Mouse (Mus musculus): ENCODE data around the gene Crbn. TPM values are rescaled to one million over a fixed set of nuclear protein-coding genes. Genes with fewer than 3 reads are reported as not detected.

The Crbn gene
- polyA plus RNA-seq, 1 experiment: 11.6 TPM

DNA sequence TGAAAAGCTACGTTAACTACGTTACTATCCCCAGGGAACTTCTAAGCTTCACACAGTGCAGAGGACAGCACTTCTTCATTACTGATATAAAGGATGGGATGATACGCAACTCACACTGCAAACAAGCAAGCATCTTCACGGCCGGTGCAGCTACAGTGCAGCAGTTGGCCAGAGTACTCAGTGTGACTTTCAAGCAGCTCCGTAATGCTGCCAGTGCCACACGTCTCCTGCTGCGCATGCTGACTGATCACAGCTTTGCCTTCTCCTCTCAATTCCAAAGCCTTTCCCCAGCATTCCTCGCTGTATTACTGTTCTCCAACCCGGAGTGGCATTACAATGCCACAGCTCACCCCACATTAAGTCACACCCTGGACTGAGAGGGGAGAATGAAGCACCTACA, 6.3 kb downstream of the Crbn start:
- Histone ChIP-seq H3K27me3 (ENCODE audit: control insufficient read depth, insufficient read depth, low read length) (no peaks in the 10 kb centered on the region), H3K4me3 (ENCODE audit: control insufficient read depth, insufficient read depth, low read length) (peak overlapping the region; percentile 33), H3K4me1 (replicated peaks; ENCODE audit: control insufficient read depth, insufficient read depth, low read length) (peaks cover 9% of the 10 kb centered on the region), H3K36me3 (ENCODE audit: control insufficient read depth, insufficient read depth, low read length) (peaks cover 17% of the 10 kb centered on the region), H3K27ac (ENCODE audit: control insufficient read depth, insufficient read depth, low read length) (peak overlapping the region; percentile 79)
- WGBS: 77% methylated on average over 10 of the region's 10 CpGs
- no peak for TF ChIP-seq POLR2A (IDR thresholded peaks at IDR 0.05; ENCODE audit: control insufficient read depth, extremely low read depth, insufficient read depth, low read length, poor library complexity)
- TF ChIP-seq CTCF (IDR thresholded peaks at IDR 0.05; ENCODE audit: borderline replicate concordance, control insufficient read depth, extremely low read depth, insufficient read depth, low read length, poor library complexity): no peak
- DNase-seq: no peak

- 61% methylated on average over 7 of the region's 7 CpGs for WGBS
- H3K27me3 ChIP-seq (ENCODE audit: control insufficient read depth, insufficient read depth, low read length): no peaks in the 10 kb centered on the region
- TF ChIP-seq CTCF (IDR thresholded peaks at IDR 0.05; ENCODE audit: borderline replicate concordance, control insufficient read depth, extremely low read depth, insufficient read depth, low read length, poor library complexity) (no peak), POLR2A (IDR thresholded peaks at IDR 0.05; ENCODE audit: control insufficient read depth, extremely low read depth, insufficient read depth, low read length, poor library complexity) (no peak)
- peaks cover 7% of the 10 kb centered on the region for H3K4me1 ChIP-seq (replicated peaks; ENCODE audit: control insufficient read depth, insufficient read depth, low read length)
- no peak for DNase-seq
- H3K36me3 ChIP-seq (ENCODE audit: control insufficient read depth, insufficient read depth, low read length): peaks cover 17% of the 10 kb centered on the region
- H3K27ac ChIP-seq (ENCODE audit: control insufficient read depth, insufficient read depth, low read length): no peak overlapping the region
- H3K4me3 ChIP-seq (ENCODE audit: control insufficient read depth, insufficient read depth, low read length): no peak overlapping the region
Observed at GRCm38 (mm10) chr6:106793088-106793487, 6.8 kb downstream of the Crbn start.

- DNase-seq: no peak
- no peak overlapping the region for H3K27ac ChIP-seq (ENCODE audit: control insufficient read depth, insufficient read depth, low read length)
- H3K27me3 ChIP-seq (ENCODE audit: control insufficient read depth, insufficient read depth, low read length): no peaks in the 10 kb centered on the region
- H3K36me3 ChIP-seq (ENCODE audit: control insufficient read depth, insufficient read depth, low read length): peaks cover 18% of the 10 kb centered on the region
- no peak overlapping the region for H3K4me3 ChIP-seq (ENCODE audit: control insufficient read depth, insufficient read depth, low read length)
- TF ChIP-seq POLR2A (IDR thresholded peaks at IDR 0.05; ENCODE audit: control insufficient read depth, extremely low read depth, insufficient read depth, low read length, poor library complexity): no peak
- TF ChIP-seq CTCF (IDR thresholded peaks at IDR 0.05; ENCODE audit: borderline replicate concordance, control insufficient read depth, extremely low read depth, insufficient read depth, low read length, poor library complexity): no peak
- H3K4me1 ChIP-seq (replicated peaks; ENCODE audit: control insufficient read depth, insufficient read depth, low read length): peaks cover 7% of the 10 kb centered on the region
- over 99% methylated on average over 5 of the region's 5 CpGs for WGBS
Observed at GRCm38 (mm10) chr6:106792486-106792885, 7.4 kb downstream of the Crbn start.

DNA sequence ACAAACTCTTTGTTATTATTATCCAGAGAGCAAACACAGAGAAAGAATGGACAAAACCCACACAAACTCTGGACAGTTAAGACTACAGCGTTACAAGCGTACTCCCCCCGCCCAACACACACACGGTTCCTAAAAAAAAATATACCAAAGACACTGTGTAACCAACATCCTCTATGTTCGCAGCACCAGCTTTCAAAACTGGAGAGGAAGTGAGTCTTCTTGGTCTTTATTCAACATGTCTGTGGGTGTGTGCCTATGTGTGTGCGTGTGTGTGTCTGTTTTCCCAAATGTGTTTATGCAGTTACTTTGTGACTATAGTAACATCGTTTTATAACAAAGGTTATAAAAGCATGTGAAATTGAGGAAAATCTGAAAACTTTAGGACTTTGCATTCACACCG, 8.4 kb downstream of the Crbn start:
- Histone ChIP-seq H3K36me3 (ENCODE audit: control insufficient read depth, insufficient read depth, low read length) (peaks cover 25% of the 10 kb centered on the region), H3K4me3 (ENCODE audit: control insufficient read depth, insufficient read depth, low read length) (no peak overlapping the region), H3K27me3 (ENCODE audit: control insufficient read depth, insufficient read depth, low read length) (no peaks in the 10 kb centered on the region), H3K27ac (ENCODE audit: control insufficient read depth, insufficient read depth, low read length) (no peak overlapping the region), H3K4me1 (replicated peaks; ENCODE audit: control insufficient read depth, insufficient read depth, low read length) (peaks cover 7% of the 10 kb centered on the region)
- no peak for DNase-seq
- WGBS: 70% methylated on average over 8 of the region's 8 CpGs
- no peak for TF ChIP-seq CTCF (IDR thresholded peaks at IDR 0.05; ENCODE audit: borderline replicate concordance, control insufficient read depth, extremely low read depth, insufficient read depth, low read length, poor library complexity)
- no peak for TF ChIP-seq POLR2A (IDR thresholded peaks at IDR 0.05; ENCODE audit: control insufficient read depth, extremely low read depth, insufficient read depth, low read length, poor library complexity)

DNA sequence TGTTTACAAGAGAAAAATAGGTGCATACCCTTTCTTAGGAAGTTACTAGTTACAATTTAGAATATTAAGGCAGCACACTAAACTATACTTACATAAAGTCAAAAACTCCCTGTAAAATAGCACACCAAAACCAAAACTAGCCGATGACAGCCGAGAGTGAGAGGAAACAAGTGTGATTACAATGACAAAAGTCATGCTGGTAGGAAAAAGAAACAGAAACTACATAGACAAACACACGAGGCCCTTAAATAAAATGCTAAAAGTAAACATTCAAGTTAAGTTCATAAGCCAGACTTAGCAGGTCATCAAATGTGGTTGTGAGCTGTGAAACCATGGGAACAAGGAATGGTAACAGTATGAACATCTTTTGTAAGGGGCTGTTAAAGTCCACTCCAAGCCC, 12.7 kb downstream of the Crbn start:
- no peak for TF ChIP-seq CTCF (IDR thresholded peaks at IDR 0.05; ENCODE audit: borderline replicate concordance, control insufficient read depth, extremely low read depth, insufficient read depth, low read length, poor library complexity)
- TF ChIP-seq POLR2A (IDR thresholded peaks at IDR 0.05; ENCODE audit: control insufficient read depth, extremely low read depth, insufficient read depth, low read length, poor library complexity): no peak
- Histone ChIP-seq H3K4me1 (replicated peaks; ENCODE audit: control insufficient read depth, insufficient read depth, low read length) (no peaks in the 10 kb centered on the region), H3K27me3 (ENCODE audit: control insufficient read depth, insufficient read depth, low read length) (no peaks in the 10 kb centered on the region), H3K36me3 (ENCODE audit: control insufficient read depth, insufficient read depth, low read length) (peaks cover 31% of the 10 kb centered on the region), H3K4me3 (ENCODE audit: control insufficient read depth, insufficient read depth, low read length) (no peak overlapping the region), H3K27ac (ENCODE audit: control insufficient read depth, insufficient read depth, low read length) (no peak overlapping the region)
- WGBS: 93% methylated on average over 3 of the region's 3 CpGs
- no peak for DNase-seq

GRCm38 (mm10) chr6:106770046-106770445, 29.8 kb downstream of the Crbn start:
- H3K27ac ChIP-seq (ENCODE audit: control insufficient read depth, insufficient read depth, low read length): no peak overlapping the region
- no peaks in the 10 kb centered on the region for H3K27me3 ChIP-seq (ENCODE audit: control insufficient read depth, insufficient read depth, low read length)
- no peak for DNase-seq
- TF ChIP-seq POLR2A (IDR thresholded peaks at IDR 0.05; ENCODE audit: control insufficient read depth, extremely low read depth, insufficient read depth, low read length, poor library complexity) (no peak), CTCF (IDR thresholded peaks at IDR 0.05; ENCODE audit: borderline replicate concordance, control insufficient read depth, extremely low read depth, insufficient read depth, low read length, poor library complexity) (no peak)
- H3K4me1 ChIP-seq (replicated peaks; ENCODE audit: control insufficient read depth, insufficient read depth, low read length): peaks cover 4% of the 10 kb centered on the region
- no peak overlapping the region; the same call in 1 of the 2 replicates for H3K4me3 ChIP-seq (ENCODE audit: control insufficient read depth, insufficient read depth, low read length)
- H3K36me3 ChIP-seq (ENCODE audit: control insufficient read depth, insufficient read depth, low read length): peaks cover 16% of the 10 kb centered on the region
- WGBS: 28% methylated on average over 4 of the region's 4 CpGs

GRCm38 (mm10) chr6:106769290-106769866, 30.5 kb downstream of the Crbn start:
- DNase-seq: no peak
- Histone ChIP-seq H3K4me3 (ENCODE audit: control insufficient read depth, insufficient read depth, low read length) (peak overlapping the region; percentile 82), H3K4me1 (replicated peaks; ENCODE audit: control insufficient read depth, insufficient read depth, low read length) (peaks cover 4% of the 10 kb centered on the region), H3K36me3 (ENCODE audit: control insufficient read depth, insufficient read depth, low read length) (peaks cover 13% of the 10 kb centered on the region), H3K27me3 (ENCODE audit: control insufficient read depth, insufficient read depth, low read length) (no peaks in the 10 kb centered on the region), H3K27ac (ENCODE audit: control insufficient read depth, insufficient read depth, low read length) (no peak overlapping the region)
- TF ChIP-seq CTCF (IDR thresholded peaks at IDR 0.05; ENCODE audit: borderline replicate concordance, control insufficient read depth, extremely low read depth, insufficient read depth, low read length, poor library complexity): no peak
- no peak for TF ChIP-seq POLR2A (IDR thresholded peaks at IDR 0.05; ENCODE audit: control insufficient read depth, extremely low read depth, insufficient read depth, low read length, poor library complexity)
- 1% methylated on average over 33 of the region's 33 CpGs for WGBS
